Mouse (Mus musculus): ENCODE data around the gene Serpinc1. TPM values are rescaled to one million over a fixed set of nuclear protein-coding genes. Genes with fewer than 3 reads are reported as not detected.
A peak's percentile ranks its signal among the peaks of the same experiment; 100 is the strongest.

Gene Serpinc1
- polyA plus RNA-seq, 1 experiment = 0.18 TPM

DNA sequence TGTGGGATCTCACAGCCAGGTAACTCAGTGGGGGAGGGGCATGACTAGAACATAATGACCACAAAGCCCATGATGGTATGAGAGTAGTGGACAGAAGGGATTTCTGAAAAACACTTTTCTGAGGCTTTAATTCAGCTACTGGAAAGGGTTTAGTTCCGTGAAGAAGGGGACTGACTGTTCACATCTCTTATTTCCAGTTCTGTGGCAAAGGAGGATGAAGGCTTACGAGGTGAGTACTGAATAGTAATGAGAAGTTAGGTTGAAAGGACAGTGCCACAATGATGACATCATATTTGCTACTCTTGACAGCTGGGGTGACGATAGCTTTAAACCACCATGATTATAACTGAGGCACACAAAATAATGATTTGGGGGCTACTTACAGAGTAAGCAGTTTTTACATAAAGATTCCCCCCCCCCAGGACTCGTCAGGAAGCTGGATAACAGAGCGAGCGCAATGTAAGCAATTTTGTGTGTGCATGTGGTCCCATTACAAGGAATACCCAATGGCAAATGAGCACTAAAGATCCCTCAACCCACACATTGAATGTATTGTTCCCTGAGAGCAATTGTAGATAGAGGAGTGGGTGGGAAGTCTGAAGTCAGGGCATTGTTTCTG is 57.5 kb downstream of the Serpinc1 start:
- 2% methylated on average over 6 of the region's 6 CpGs for WGBS
- TF ChIP-seq CTCF (IDR thresholded peaks at IDR 0.05; ENCODE audit: borderline replicate concordance, insufficient read depth, low read depth, low read length) = no peak
- no peak for TF ChIP-seq POLR2A (IDR thresholded peaks at IDR 0.05; ENCODE audit: borderline replicate concordance, insufficient read depth, low read length)
- peaks cover 4% of the 10 kb centered on the region; the same call in 1 of the 2 replicates for H3K4me1 ChIP-seq (ENCODE audit: control insufficient read depth, insufficient read depth, low read length)
- peak overlapping the region; percentile 80 for H3K4me3 ChIP-seq (replicated peaks; ENCODE audit: insufficient read depth, low read depth, low read length)
- DNase-seq = peak in 1 of 2 experiments; percentile 36
- H3K27me3 ChIP-seq (ENCODE audit: control insufficient read depth, insufficient read depth, low read length) = no peaks in the 10 kb centered on the region
- H3K27ac ChIP-seq (ENCODE audit: insufficient read depth, low read length) = no peak overlapping the region

GRCm38 (mm10) chr1:161036411-161036841 is 58.0 kb downstream of the Serpinc1 start:
- peaks cover 4% of the 10 kb centered on the region; the same call in 1 of the 2 replicates for H3K4me1 ChIP-seq (ENCODE audit: control insufficient read depth, insufficient read depth, low read length)
- no peak overlapping the region for H3K27ac ChIP-seq (ENCODE audit: insufficient read depth, low read length)
- peak overlapping the region; percentile 80 for H3K4me3 ChIP-seq (replicated peaks; ENCODE audit: insufficient read depth, low read depth, low read length)
- peak; percentile 18 to 25 for DNase-seq
- H3K27me3 ChIP-seq (ENCODE audit: control insufficient read depth, insufficient read depth, low read length) = no peaks in the 10 kb centered on the region
- 2% methylated on average over 5 of the region's 5 CpGs for WGBS
- TF ChIP-seq CTCF (IDR thresholded peaks at IDR 0.05; ENCODE audit: borderline replicate concordance, insufficient read depth, low read depth, low read length) (no peak), POLR2A (IDR thresholded peaks at IDR 0.05; ENCODE audit: borderline replicate concordance, insufficient read depth, low read length) (no peak)

DNA sequence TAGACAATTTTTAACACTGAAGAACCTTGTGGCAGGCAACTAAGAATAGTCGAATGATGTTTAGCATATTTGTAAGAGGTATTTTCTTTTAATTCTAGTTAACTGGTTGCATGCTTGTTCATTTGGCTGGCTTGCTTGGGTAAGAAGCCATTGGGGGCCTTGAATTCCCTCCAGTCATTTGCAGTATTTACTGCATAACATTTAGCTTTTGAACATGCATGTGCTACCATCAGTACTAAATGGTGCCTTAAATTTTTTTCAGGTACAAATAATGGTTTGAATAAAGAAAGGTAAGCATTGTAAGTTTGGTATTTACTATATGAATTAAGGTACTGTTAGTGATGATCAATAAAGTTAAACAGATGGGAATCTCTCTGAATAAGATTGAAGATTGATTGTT is 58.6 kb downstream of the Serpinc1 start:
- H3K4me1 ChIP-seq (ENCODE audit: control insufficient read depth, insufficient read depth, low read length) = peaks cover 4% of the 10 kb centered on the region; the same call in 1 of the 2 replicates
- no peak for DNase-seq
- H3K27me3 ChIP-seq (ENCODE audit: control insufficient read depth, insufficient read depth, low read length) = no peaks in the 10 kb centered on the region; the same call in 1 of the 2 replicates
- no peak overlapping the region for H3K27ac ChIP-seq (ENCODE audit: insufficient read depth, low read length)
- 2% methylated on average over 1 of the region's 1 CpGs for WGBS
- H3K4me3 ChIP-seq (replicated peaks; ENCODE audit: insufficient read depth, low read depth, low read length) = peak overlapping the region; percentile 23
- TF ChIP-seq POLR2A (IDR thresholded peaks at IDR 0.05; ENCODE audit: borderline replicate concordance, insufficient read depth, low read length) (no peak), CTCF (IDR thresholded peaks at IDR 0.05; ENCODE audit: borderline replicate concordance, insufficient read depth, low read depth, low read length) (no peak)

DNA sequence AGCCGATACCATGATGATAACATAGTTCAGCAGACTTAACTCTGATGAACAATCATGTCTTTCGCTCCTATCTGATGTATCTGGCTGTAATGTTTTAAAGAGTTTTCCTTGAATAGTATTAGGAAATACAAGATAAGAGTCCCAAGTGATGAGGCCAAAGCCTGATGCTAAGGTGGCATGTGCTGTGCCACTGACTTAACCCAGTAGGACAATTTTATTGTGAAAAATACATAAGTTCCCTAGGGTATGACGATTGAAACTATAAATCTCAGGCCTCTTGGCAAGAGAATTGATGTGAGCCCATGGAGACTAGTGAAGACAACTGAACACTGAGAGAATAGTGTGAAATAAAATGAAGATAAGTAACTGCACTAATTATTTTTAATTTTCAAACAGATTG is 59.2 kb downstream of the Serpinc1 start:
- Histone ChIP-seq H3K27ac (ENCODE audit: insufficient read depth, low read length) (no peak overlapping the region), H3K27me3 (ENCODE audit: control insufficient read depth, insufficient read depth, low read length) (no peaks in the 10 kb centered on the region; the same call in 1 of the 2 replicates), H3K4me3 (replicated peaks; ENCODE audit: insufficient read depth, low read depth, low read length) (no peak overlapping the region), H3K4me1 (ENCODE audit: control insufficient read depth, insufficient read depth, low read length) (peaks cover 4% of the 10 kb centered on the region; the same call in 1 of the 2 replicates)
- no peak for DNase-seq
- 28% methylated on average over 3 of the region's 3 CpGs for WGBS
- TF ChIP-seq POLR2A (IDR thresholded peaks at IDR 0.05; ENCODE audit: borderline replicate concordance, insufficient read depth, low read length) (no peak), CTCF (IDR thresholded peaks at IDR 0.05; ENCODE audit: borderline replicate concordance, insufficient read depth, low read depth, low read length) (no peak)

GRCm38 (mm10) chr1:161038004-161038403 is 59.6 kb downstream of the Serpinc1 start:
- no peaks in the 10 kb centered on the region; the same call in 1 of the 2 replicates for H3K27me3 ChIP-seq (ENCODE audit: control insufficient read depth, insufficient read depth, low read length)
- peaks cover 4% of the 10 kb centered on the region; the same call in 1 of the 2 replicates for H3K4me1 ChIP-seq (ENCODE audit: control insufficient read depth, insufficient read depth, low read length)
- H3K4me3 ChIP-seq (replicated peaks; ENCODE audit: insufficient read depth, low read depth, low read length) = no peak overlapping the region
- 42% methylated on average over 3 of the region's 3 CpGs for WGBS
- H3K27ac ChIP-seq (ENCODE audit: insufficient read depth, low read length) = no peak overlapping the region
- DNase-seq = no peak
- TF ChIP-seq POLR2A (IDR thresholded peaks at IDR 0.05; ENCODE audit: borderline replicate concordance, insufficient read depth, low read length) (no peak), CTCF (IDR thresholded peaks at IDR 0.05; ENCODE audit: borderline replicate concordance, insufficient read depth, low read depth, low read length) (no peak)

GRCm38 (mm10) chr1:161038968-161039721 is 60.8 kb downstream of the Serpinc1 start:
- peaks cover 4% of the 10 kb centered on the region; the same call in 1 of the 2 replicates for H3K4me1 ChIP-seq (ENCODE audit: control insufficient read depth, insufficient read depth, low read length)
- no peak for DNase-seq
- TF ChIP-seq POLR2A (IDR thresholded peaks at IDR 0.05; ENCODE audit: borderline replicate concordance, insufficient read depth, low read length) (no peak), CTCF (IDR thresholded peaks at IDR 0.05; ENCODE audit: borderline replicate concordance, insufficient read depth, low read depth, low read length) (no peak)
- 19% methylated on average over 3 of the region's 3 CpGs for WGBS
- no peak overlapping the region for H3K4me3 ChIP-seq (replicated peaks; ENCODE audit: insufficient read depth, low read depth, low read length)
- no peak overlapping the region for H3K27ac ChIP-seq (ENCODE audit: insufficient read depth, low read length)
- no peaks in the 10 kb centered on the region; the same call in 1 of the 2 replicates for H3K27me3 ChIP-seq (ENCODE audit: control insufficient read depth, insufficient read depth, low read length)

DNA sequence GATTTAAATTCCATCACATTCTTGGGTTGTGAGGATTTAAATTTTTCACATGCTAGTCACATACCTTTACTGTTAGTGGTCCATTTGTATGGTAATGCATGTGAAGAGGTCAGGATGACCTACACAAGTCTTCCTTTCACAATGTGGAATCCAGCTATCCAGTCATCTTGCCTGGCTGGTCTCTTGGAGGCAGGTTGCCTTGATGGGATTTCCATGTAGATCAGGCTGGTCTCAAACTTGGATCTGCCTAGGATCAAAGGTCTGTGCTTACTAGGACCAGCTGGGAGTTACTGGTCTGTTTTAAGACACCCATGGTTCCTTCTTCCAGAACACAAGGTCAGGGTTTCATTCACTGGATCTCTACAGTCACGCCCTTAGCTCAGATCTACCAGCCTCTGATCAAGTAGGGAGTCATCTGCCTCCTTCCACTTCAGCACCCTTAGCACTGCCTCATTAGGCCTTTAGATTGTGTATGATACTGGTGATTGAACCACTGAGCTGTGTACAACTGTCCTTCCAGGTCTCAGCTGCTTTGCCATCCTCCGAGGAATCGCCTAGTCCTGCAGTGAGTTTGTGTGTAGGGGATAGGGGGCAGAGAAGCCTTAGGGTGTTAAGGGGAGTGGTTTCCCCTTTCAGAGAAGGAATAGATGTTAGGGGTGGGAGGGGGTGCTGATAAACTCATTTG is 61.5 kb downstream of the Serpinc1 start:
- H3K27ac ChIP-seq (ENCODE audit: insufficient read depth, low read length) = no peak overlapping the region
- no peak for DNase-seq

More for the DNA sequence above, 61.5 kb downstream of the Serpinc1 start:
- H3K4me1 ChIP-seq (ENCODE audit: control insufficient read depth, insufficient read depth, low read length) = peaks cover 4% of the 10 kb centered on the region; the same call in 1 of the 2 replicates
- no peak for TF ChIP-seq POLR2A (IDR thresholded peaks at IDR 0.05; ENCODE audit: borderline replicate concordance, insufficient read depth, low read length)
- no peak for TF ChIP-seq CTCF (IDR thresholded peaks at IDR 0.05; ENCODE audit: borderline replicate concordance, insufficient read depth, low read depth, low read length)
- 30% methylated on average over 3 of the region's 3 CpGs for WGBS
- no peak overlapping the region for H3K4me3 ChIP-seq (replicated peaks; ENCODE audit: insufficient read depth, low read depth, low read length)
- no peaks in the 10 kb centered on the region; the same call in 1 of the 2 replicates for H3K27me3 ChIP-seq (ENCODE audit: control insufficient read depth, insufficient read depth, low read length)
